Mouse (Mus musculus): Measurements from ENCODE around the gene Zfp780b. TPM values are rescaled to one million over a fixed set of nuclear protein-coding genes. Genes with fewer than 3 reads are reported as not detected.

Zfp780b gene
- polyA plus RNA-seq (2012; rRNA removed) = 1.3 TPM in 2 replicates

GRCm38 (mm10) chr7:27978683-27979528 is at the start of gene Zfp780b:
Zfp780b (minus strand) TSS chr7:27979171.

GRCm38 (mm10) chr7:28013549-28014444 is 34.8 kb upstream of the Zfp780b start, which contains the start of gene Zfp850:
Zfp850 (minus strand) TSS chr7:28014115.

GRCm38 (mm10) chr7:27928818-27929695 is 49.9 kb downstream of the Zfp780b start, which contains the start of gene Zfp974:
Zfp974 (minus strand) TSS chr7:27929460.

Other genes starting within 250 kb of the Zfp780b start
- 1.3 and 1.4 TPM in 2 replicates for gene Zfp60, start 247.8 kb downstream of the Zfp780b start, polyA plus RNA-seq (2012; rRNA removed)
- 0.77 and 0.79 TPM in 2 replicates for gene Zfp626, start 172.0 kb downstream of the Zfp780b start, polyA plus RNA-seq (2012; rRNA removed)
- gene Zfp59, start 140.6 kb downstream of the Zfp780b start, polyA plus RNA-seq (2012; rRNA removed) = 0.78 and 0.82 TPM in 2 replicates
- 0.60 and 0.63 TPM in 2 replicates for gene Zfp607a, start 121.6 kb downstream of the Zfp780b start, polyA plus RNA-seq (2012; rRNA removed)
- gene Zfp974, start 49.7 kb downstream of the Zfp780b start, polyA plus RNA-seq (2012; rRNA removed) = 0.73 and 0.93 TPM in 2 replicates
- gene Zfp850, start 34.9 kb upstream of the Zfp780b start, polyA plus RNA-seq (2012; rRNA removed) = 0.45 and 0.56 TPM in 2 replicates
- 68.3 and 74.1 TPM in 2 replicates for gene Psmc4, start 70.9 kb upstream of the Zfp780b start, polyA plus RNA-seq (2012; rRNA removed)
- 0.07 and 0.29 TPM in 2 replicates for gene Fcgbp, start 92.1 kb upstream of the Zfp780b start, polyA plus RNA-seq (2012; rRNA removed)
- gene 9530053A07Rik, start 150.3 kb upstream of the Zfp780b start, polyA plus RNA-seq (2012; rRNA removed) = not detected in 2 replicates
- 116 and 129 TPM in 2 replicates for gene Fbl, start 190.5 kb upstream of the Zfp780b start, polyA plus RNA-seq (2012; rRNA removed)
- gene Dyrk1b, start 200.3 kb upstream of the Zfp780b start, polyA plus RNA-seq (2012; rRNA removed) = 2.8 and 3.1 TPM in 2 replicates